Mouse (Mus musculus): ENCODE results near the gene Catsperz.

Gene Catsperz

DNA sequence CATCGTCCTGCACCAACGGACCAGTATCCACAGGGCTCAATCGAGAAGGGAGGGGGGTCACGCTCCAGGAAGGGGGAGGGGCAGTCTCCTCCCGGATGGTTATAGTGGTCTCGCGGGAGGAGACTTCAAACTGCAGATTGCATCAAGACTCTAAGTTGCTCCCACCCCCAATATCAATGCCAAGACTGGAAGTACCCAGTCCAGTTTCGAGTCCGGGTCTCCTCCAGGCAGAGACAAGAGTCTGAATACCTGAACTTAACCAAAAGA, at the start of gene Catsperz:
Gene Catsperz, minus strand, starts transcription at position 74 of the 267 bp plus-strand sequence.
- DNase-seq = no peak

DNA sequence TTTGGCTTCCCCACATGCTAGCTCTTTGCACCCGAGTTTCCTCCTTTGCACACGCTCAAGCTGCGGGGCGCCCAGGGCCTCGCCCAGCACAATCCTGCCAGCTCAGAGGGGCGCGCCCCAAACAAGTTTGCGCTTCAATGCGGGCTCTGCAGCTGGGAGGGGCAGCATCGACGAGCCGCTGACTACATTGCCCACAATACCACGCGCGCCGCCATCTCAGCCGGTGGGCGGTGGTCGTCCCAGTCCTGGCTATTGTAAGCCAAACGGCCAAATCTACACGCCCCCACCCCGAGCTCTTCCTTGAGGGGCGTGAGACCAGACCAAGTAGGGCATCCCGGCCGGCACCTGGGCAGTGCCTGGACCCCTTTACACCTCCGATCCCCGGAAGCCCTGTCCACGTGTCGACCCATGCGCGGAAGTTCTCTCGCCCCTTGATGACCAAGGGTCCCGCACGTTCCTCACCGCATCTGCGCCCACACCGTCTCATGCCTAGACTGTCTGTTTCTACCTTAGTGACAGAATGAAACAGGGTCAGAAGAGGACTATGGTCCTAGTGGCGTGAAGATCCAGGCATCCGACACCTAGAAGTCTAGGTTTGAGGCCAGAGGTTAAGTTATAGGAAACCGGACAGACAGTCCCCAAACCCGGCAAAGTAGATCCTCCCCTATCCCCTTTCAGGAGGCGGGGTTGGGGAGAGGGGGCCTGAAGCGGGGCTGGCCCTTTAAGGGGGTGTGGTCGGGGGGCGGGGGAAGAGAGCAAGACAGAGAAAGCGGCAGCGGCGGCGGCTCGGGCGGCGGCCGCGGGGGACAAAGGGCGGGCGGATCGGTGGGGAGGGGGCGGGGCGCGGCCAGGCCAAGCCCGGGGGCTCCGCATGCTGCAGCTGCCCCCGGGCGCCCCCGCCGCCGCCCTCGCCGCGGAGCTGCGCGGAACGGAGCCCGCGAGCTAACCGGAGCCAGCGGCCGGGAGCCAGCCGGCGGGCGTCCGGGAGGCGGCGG, 49.3 kb upstream of the Catsperz start, which contains the start of gene Ppp1r14b:
Gene Ppp1r14b, plus strand, starts transcription at position 758 of the 995 bp plus-strand sequence.
- no peak for DNase-seq

DNA sequence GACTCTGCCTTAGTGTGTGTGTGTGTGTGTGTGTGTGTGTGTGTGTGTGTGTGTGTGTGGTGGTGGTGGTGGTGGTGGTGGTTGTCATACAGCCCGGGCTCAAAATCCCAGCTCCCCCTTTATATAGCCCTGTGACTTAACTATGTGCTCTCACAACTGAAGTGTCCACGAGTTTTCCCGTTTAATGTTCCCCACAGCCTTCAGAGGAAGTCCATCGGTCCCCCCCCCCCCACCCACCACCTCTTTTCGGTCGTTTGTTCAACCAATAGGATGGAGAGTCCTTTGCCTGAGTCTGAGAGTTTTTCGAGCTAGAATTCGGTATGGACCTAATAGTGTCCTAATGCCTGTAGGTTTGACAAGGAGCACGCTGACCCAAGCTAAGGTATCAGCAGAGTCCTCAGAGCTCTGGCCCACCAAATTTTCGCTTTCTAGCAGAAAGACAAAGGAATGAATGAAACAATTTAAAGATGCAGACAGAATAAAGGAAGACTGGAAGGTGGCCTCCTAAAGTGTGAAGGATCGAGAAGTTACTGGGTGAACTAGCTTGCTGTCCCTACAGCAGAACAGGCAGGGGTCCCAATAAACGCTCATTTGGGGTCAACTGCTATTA, 48.5 kb upstream of the Catsperz start:
- DNase-seq = no peak

DNA sequence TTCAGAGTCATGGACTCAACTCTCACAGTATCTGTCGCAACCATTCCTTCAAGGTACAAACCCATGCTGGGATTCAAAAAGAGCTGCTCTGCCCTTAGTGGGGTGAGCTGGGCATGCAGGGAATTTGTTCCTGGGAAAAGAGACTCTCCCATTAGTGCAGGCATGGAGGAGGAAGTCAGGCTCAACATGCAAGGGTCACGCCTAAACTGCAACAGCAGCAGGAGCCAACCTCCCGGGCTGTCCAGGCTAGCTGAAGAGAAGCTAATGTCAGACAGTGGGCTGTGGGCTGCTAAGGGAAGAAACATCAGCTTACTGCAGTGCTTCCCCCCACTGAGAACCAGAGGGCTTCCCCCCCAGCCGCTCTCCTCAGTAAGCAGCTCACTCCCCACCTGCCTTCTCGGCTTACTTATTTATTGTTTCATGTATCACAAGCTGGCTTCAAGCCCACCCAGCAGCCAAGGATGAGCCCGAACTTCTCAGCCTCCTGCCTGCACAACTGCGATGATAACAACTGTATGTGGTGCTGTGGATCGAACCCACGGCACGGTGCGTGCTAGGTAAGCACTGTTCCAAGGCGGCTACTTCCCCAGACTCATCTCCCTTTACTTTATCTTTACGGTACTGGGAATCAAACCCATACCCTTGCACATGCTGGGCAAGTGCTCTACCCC, 47.2 kb upstream of the Catsperz start:
- DNase-seq = no peak

DNA sequence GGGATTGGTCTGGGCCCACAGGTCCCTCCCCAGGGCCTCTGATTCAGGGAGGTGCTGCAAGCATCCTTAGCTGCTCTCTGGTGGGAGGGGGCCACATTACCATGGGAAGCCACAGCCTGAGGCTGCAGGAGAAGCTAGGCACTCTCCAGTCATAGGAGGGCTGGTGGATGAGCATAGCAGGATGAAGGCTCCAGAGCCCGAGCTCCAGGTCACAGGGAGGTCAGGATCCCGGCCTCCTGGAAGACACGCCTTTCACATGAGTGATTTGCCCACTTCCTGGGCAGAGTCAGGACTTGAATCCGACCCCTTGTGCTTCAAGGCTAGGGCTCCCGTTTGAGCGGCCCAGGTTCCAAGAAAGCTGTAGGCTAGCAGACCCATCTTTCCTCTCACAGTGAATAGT, 46.5 kb upstream of the Catsperz start:
- no peak for DNase-seq

DNA sequence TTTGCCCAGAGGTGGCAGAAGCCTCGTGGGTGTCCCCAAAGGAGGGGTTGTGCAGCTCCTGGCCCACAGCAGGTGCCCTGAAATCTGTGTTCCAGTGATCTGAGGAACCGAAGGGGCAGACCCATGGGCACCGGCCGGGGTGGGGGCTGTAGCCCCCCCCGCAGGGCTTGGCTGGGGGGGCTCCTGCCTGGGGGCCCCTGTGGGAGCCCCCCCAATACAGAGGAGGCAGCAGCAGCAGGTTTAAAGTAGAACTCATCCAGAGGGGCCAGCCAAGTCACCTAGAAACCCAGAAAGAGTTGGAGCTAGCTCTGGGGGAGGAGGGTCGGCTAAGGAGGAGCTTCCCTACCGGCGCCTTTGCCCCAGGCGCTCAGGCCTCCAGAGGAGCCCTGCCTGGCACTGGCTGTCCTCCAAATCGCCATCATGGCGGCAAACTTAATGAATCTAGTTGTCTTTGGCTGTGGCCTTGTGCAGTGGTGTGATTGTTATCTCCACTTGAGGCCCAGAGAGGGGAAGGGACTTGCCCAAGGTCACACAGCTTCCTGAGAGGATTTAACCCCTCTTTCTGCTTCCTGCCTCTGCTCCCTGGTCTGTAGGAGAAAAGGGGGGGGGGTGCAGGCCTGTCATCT, 45.4 kb upstream of the Catsperz start:
- no peak for DNase-seq

DNA sequence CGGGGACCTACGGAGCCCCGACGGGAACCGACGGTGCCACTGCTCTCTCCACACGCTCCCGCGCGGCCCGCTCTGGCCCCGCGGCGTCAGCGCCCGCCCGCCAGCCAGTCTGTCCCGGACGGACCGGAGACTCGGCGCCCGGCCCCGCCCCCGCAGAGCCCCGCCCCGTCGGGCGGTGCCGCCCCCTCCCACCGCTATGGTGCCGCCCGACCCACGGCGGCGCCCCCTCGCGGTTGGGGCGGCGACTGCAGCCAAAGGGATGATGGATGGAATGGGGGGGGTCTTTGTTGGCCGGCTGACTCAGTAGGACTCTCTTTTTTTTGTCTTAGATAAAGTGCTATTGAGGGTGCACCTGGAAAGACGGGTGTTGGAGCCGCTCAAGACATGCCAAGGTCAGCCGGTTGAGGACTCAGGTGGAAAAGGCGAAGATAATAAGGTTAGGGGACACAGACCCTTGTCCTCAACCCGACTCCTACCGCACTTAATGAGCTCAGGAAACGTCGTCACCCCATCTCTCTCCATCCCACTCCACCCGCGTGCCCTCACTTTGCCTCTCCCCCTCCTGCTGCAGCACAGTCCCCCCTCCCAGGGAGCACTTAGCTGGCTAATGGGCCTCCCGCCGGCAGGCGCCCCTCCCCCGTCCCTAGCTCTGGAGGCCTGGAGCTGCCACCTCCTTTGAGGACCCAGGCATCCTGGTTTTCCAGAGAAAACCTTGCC, 44.6 kb upstream of the Catsperz start:
- no peak for DNase-seq

DNA sequence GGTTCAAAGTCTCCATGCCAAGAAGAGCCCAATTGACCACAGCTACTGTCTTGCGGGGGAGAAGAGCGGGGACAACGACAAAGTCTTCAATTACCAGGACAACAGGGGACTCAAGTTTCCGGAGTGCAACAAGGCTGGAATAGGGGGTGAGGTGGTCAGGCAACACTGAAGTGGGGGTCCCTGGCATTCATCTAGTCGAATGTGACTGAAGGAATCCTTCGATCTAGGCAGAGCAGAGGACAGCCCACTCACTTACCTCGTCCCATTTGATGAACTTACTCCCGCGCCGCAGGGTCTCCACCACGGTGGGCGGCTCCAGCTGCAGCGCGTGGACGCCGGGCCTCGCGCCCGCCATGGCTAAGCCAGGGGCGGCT, 44.1 kb upstream of the Catsperz start:
- DNase-seq = no peak

DNA sequence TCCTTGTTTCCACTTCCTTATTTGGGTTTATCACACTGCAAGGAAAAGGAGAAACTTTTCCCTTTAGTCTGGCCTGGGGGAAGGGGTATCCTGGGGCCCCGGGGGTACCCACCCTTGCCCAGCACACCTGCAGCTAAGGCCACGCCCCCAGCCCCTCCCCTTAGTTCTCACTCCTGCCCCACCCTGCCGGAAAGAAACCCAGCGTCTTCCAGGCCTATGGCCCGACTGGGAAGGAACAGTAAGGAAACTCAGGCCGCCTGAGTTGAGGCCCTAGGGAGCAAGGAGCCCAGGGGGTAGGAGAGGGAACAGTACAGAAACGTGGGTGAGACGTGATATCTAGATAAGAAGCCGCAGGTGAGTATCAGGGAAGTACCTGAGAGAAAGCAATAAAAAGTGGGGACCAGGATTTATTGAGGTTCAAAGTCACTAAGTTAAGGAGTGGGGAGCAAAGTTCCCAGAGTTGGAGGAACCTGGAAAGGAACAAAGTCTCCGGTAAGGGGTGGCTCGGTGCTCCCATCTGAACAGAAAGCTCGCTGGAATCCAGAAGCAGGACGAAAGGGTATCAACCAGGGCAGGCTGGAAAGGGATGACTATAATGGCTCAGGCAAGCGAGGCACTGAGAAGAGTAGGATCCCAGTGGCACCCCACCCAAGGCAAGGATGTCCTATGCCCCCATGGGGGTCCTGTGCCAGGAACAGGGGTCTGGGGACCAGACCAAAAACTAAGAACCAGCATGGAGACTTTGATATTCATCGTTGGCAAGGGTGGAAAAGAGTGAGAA, 43.5 kb upstream of the Catsperz start:
- DNase-seq = no peak

DNA sequence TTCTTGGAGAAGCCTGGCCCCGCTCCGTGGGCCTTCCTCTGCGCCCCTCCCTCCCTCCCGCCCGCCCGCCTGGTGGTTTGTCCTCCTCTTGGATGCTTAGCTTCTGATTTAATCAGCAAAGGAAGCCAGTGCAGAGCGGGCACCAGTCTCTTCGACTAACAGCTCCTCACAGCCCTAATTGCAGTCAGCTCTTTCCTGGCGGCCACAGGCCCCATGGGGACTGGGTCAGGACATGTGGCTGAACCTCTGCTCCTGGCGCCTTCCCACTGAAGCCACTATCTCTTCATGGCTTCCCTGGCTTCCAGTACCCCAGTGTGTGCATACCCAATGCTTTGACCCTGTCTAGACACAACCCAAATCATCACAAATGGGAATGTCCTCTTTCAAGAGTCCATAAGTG, 31.3 kb upstream of the Catsperz start:
- DNase-seq = no peak

DNA sequence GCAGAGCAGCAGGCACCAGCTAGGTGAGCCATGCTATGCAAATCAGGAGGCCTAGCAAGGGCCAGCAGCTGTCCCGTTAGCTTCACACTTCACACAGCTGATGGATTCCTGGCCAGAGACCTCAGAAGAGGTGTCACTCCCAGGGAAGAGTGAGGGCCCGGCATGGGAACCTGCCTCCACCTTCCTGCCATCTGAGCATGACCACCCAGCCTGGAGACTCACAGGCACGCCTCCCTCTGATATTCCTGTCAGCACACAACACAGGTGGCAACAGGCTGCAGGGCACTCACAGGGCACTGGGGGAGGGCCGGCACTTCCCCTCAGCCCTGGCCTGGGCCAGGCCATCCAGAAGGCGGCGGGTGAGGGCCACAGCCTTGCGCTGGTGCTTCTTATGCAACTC, 30.2 kb upstream of the Catsperz start:
- peak; percentile 23 for DNase-seq

DNA sequence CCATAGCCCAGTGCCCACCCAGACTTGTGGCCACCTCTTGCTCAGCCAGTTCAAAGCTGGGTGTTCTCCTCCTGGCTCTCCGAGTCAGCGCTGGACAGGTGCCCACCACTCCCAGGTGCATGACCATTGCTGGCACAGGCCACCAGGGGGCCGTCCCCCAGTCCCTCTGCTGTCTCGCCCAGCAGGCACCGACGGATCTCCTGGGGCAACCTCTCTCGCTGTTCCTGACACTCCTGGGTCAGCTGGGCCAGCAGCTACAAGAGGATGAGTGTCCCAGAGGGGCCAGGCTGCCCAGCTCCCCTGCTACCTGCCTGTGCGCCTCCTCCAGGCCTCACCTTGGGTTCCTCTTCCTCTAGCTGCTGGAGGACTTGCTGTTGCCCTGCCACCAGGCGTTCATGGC, 28.9 kb upstream of the Catsperz start:
- peak; percentile 60 for DNase-seq

DNA sequence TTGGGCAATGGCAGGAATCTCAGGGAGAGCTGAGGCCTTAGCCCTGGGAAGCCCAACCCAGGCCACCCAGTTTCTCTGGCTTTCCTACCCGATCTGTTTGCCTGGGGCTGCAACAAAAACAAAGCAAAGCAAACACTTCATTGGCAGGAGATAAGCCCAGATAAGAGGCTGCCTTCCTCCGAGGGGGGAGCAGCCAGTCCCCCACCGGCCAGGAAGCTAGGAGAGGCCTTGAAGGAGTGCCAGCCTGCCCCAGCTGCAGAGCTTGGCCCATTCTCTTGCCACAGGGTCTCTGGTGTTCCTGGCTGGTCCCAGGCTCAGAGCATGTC, 27.5 kb upstream of the Catsperz start:
- no peak for DNase-seq

DNA sequence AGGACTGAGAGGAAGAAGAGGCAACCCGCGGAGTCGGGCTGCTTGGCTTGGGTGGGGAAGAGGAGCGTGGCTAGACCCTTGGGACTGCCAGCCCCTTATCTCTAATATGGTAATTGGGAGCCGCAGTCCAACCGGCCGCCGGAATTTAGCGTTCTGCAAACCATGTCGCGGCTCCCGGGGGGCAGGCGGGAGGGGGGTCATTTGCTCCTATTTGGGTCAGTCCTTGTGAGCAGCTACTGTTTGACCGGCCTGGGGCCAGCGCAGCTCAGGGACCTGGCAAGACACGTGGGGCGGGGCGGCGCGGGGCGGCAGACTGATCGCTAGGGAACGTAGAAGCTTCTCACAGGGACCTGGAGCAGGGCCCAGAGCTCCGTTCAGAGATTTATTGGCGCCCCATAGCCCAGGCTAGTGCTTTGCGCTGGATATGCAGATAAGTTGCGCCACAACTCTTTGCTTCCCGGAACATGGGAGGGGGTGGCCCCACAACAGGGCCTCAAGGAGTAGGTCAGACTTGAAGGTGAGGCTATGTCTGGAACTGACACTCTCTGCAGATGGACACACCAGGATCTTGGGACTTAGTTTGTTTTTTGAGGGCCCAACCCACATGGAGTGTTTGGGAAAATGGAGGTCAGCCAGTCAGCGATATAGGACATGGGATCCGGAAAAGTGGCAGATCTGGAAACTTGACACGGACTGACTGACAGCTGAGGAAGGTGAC, 27.0 kb upstream of the Catsperz start:
- DNase-seq = peak; percentile 79

DNA sequence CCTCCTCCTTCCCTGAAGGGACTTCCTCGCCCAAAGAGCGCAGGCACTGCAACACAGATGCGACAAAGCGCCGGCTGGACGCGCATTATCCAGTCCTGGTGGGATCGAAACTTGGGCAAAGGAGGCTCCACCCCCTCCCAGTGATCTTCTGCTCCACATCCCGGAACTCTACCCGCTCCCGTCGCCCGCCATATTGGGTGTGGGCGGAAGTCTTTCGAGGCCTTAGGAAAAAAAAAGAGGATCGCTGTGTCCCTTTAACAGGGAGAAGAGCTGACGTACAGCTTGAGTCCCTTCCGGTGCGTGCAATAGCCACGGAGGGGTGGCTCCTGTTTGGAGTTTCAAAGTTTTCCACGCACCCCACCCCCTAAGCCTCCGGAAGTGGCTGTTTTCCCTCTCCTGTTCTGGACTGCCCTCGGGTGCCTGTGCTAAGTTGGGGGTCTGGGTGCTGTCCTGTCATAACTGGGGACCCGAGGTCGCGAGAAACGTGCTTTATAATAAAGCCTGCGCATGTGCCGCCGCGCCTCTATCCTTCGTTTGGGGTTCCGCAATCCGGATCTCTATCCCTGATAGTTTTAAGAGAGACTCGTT, 26.3 kb upstream of the Catsperz start:
- DNase-seq = peak; percentile 88

DNA sequence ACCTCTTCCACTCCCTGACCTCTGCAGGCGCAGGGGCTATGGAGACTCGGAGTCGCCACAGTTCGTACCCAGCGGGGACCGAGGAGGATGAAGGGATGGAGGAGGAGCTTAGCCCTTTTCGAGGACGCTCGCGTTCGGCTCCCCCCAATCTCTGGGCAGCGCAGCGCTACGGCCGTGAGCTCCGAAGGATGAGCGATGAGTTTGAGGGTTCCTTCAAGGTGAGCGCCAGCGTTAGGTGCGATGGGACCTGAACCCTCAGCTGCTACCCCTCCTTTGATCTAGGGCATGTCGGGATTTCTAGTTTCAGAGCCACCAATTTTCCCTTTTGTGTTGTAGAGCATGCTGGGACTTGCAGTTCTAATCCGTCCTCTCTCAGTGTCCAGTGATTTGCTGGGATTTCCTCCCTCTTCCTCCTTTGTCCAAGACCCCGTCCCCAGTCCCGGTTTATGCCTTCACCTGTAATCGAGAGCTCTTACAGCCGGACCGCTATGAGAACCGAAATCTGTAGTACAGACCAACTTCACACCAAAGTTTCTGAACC, 25.5 kb upstream of the Catsperz start:
- peak; percentile 56 for DNase-seq

DNA sequence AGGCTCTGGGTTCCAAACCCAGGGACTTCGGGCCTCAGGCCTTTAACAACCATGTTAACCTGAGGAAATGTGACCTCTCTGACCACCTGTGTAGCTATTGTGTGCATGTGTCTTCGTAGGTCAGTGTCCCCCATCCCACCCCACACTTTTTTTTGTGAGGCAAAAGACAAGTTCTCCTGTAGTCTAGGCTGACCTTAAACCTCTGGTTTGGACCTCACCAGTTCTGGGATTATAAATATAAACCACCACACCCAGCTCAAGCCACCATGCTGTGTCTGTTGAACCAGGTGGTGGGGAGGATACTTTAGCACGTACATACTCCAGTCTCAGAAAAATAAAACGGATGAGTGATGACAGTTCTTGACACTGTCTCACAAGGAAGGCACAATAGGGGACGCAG, 24.8 kb upstream of the Catsperz start:
- no peak for DNase-seq

DNA sequence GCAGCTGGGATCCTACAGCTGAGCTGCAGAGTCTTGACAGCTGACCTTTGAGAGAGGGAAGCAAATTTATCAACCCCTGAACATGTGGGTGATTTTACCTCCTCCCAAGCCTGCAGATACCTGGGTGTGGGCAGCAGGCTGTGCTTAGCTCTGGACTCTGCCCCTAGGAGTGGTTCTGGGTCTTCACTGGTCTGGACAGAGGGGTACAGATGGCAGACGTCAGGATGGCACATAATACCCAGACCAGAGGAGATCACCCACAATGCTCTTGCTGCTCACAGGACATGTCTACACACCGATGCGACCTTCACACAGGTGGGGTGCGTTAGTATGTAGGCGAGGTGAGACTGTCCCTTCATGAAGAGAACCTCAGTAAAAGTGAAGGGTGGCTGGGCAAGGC, 24.4 kb upstream of the Catsperz start:
- DNase-seq = no peak

DNA sequence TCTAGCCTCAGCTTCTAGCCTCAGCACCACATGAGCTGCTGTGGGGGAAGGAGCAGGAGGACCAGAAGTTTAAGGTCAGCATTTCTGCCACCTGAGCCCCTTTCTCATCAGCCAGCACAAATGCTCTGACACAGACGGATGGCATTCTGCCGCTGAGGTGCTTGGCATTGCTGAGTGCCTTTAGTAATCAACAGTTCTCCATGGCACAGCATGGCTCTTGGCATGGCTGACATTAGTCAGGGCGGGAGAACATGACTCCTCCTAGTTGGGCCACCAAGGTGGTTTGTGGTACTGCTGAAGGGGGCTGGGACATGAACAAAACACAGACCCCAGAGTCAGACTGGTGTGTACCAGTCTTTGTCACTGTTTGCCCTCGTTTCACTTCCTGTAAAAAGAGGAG, 23.0 kb upstream of the Catsperz start:
- peak; percentile 69 for DNase-seq

DNA sequence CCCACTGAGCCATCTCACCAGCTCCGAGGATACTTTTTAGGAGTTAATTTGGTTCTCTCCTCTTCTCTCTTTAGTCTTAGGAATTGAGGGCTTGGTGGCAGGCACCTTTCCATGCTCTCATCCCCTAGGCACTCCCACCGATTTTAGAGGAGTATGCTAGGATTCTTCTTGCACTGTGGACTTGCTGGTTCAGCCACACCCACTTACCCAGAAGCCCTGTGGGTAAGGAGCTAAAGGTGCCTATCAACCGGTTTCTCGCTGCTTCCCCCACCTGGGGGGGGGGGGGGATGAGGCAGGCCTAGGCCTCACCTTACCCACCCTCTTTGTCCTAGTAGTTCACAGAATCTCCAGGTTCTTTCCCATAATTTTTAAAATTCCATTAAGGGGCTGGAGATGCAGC, 22.6 kb upstream of the Catsperz start:
- DNase-seq = no peak

DNA sequence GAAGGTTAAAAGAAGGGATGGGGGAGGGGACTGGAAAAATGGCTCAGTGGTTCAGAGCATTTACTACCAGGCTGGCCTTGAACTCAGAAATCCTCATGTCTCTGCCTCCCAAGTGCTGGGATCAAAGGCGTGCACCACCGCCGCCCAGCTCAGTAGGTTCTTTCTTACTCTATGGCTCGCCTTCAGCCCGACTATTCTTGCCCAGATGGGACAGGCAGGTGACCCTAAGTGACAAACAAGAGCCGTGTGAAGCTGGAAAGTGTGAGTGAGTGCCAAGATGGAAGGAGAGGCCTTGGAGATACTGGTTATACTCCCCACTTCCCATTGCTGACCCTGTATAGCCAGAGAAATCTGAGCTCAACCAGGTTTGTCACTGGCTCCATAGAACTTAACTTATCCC, 18.5 kb upstream of the Catsperz start:
- no peak for DNase-seq

Measured in cerebellum, adult 11 months (tissue).